Mouse (Mus musculus) left cerebral cortex, adult 2 months (tissue): ENCODE measurements around the gene Carhsp1. TPM values are rescaled to one million over a fixed set of nuclear protein-coding genes. Genes with fewer than 3 reads are reported as not detected.

Source experiments
- DNase-seq, 2 experiments: peaks; one replicate each; pipeline ENCODE4 v3.0.0; 2021 to 2022; ENCODE audit warnings: low spot score in 2 of 2, mixed read lengths in 1 of 2; ENCODE audit errors: extremely low spot score in 1 of 2
- H3K27ac ChIP-seq: fragments of 200-600 bp; 2 replicates; pipeline ENCODE4 v1.8.1; 2022
- H3K4me3 ChIP-seq: fragments of 200-600 bp; 2 replicates; pipeline ENCODE4 v1.8.1; 2022
- CTCF ChIP-seq: fragments of 200-600 bp; IDR thresholded peaks from 2 replicates; pipeline ENCODE4 v1.8.1; 2022; ENCODE audit warnings: antibody characterized with exemption, mild to moderate bottlenecking, moderate library complexity
- intact Hi-C: fragments of 180-260 bp; cut with DNase I; formaldehyde crosslinking; loops from one replicate; pipeline ENCODE4 v1.15.1; 2025
- total RNA-seq, 2 experiments: library from RNA; stranded (reverse); gene quantifications; 2 replicates each; pipeline ENCODE4 v1.2.3; 2021

Gene Carhsp1
- total RNA-seq, 2 experiments from 2014 or later, result 11.2 to 16.4 TPM

- TF ChIP-seq CTCF, result no peak
- Histone ChIP-seq H3K27ac (no peak overlapping the region), H3K4me3 (no peak overlapping the region)
- DNase-seq, result no peak
- intact Hi-C loops, result loop anchor here (2.0 to 10.0 kb wide), 2 partner anchors 147 to 181 kb away; partner anchors contain the start of gene 1810013L24Rik
These were observed 15.7 kb upstream of the Carhsp1 start for GRCm38 (mm10) chr16:8687559-8688112.

GRCm38 (mm10) chr16:8686871-8687535, 15.0 kb upstream of the Carhsp1 start:
- Histone ChIP-seq H3K27ac (no peak overlapping the region), H3K4me3 (no peak overlapping the region)
- intact Hi-C loops, result loop anchor here (1.0 to 10.0 kb wide), 3 partner anchors 82 to 182 kb away; partner anchors contain the start of gene 1810013L24Rik
- DNase-seq, result no peak
- TF ChIP-seq CTCF, result no peak

- intact Hi-C loops, result loop anchor here (1.0 to 10.0 kb wide), 3 partner anchors 83 to 183 kb away; partner anchors contain the start of gene 1810013L24Rik
- DNase-seq, result peak; percentile 69 to 79
- Histone ChIP-seq H3K27ac (no peak overlapping the region; the same call in 1 of the 2 replicates), H3K4me3 (no peak overlapping the region)
- TF ChIP-seq CTCF, result peak; percentile 98
These were observed 14.3 kb upstream of the Carhsp1 start for GRCm38 (mm10) chr16:8686121-8686870.

GRCm38 (mm10) chr16:8685087-8685486, 13.1 kb upstream of the Carhsp1 start:
- H3K4me3 ChIP-seq, result no peak overlapping the region
- H3K27ac ChIP-seq, result no peak overlapping the region
- intact Hi-C loops, result loop anchor here (10.0 kb wide), 1 partner anchor 150 kb away; the partner anchor contains the start of gene 1810013L24Rik
- no peak for DNase-seq
- TF ChIP-seq CTCF, result no peak

- Histone ChIP-seq H3K4me3 (no peak within 1 kb of the TSS), H3K27ac (no peak within 1 kb of the TSS)
- no peak for TF ChIP-seq CTCF
- no peak for DNase-seq
- intact Hi-C loops, result loop anchor here (10.0 kb wide), 1 partner anchor 154 kb away; the partner anchor contains the start of gene 1810013L24Rik
These were observed 8.5 kb upstream of the Carhsp1 start, which contains the start of gene Gm5767 for GRCm38 (mm10) chr16:8680470-8680869. TSS of gene Gm5767 (plus strand) at chr16:8680770.

- H3K27ac ChIP-seq, result no peak overlapping the region
- intact Hi-C loops, result loop anchor here (10.0 kb wide), 1 partner anchor 155 kb away; the partner anchor contains the start of gene 1810013L24Rik
- TF ChIP-seq CTCF, result no peak
- DNase-seq, result no peak
- no peak overlapping the region for H3K4me3 ChIP-seq
These were observed 7.8 kb upstream of the Carhsp1 start for GRCm38 (mm10) chr16:8679780-8680179.

GRCm38 (mm10) chr16:8678676-8679075, 6.7 kb upstream of the Carhsp1 start:
- Histone ChIP-seq H3K27ac (no peak overlapping the region), H3K4me3 (no peak overlapping the region)
- DNase-seq, result no peak
- intact Hi-C loops, result no loop called here
- TF ChIP-seq CTCF, result no peak

GRCm38 (mm10) chr16:8678035-8678434, 6.1 kb upstream of the Carhsp1 start:
- no peak overlapping the region for H3K27ac ChIP-seq
- TF ChIP-seq CTCF, result no peak
- DNase-seq, result no peak
- intact Hi-C loops, result no loop called here
- H3K4me3 ChIP-seq, result no peak overlapping the region

- intact Hi-C loops, result loop anchor here (2.0 kb wide), 1 partner anchor 270 kb away; no protein-coding TSS in a partner anchor
- no peak for DNase-seq
- peak; percentile 91 for TF ChIP-seq CTCF
These were observed 4.8 kb upstream of the Carhsp1 start for GRCm38 (mm10) chr16:8676800-8677199.

GRCm38 (mm10) chr16:8676228-8676627, 4.3 kb upstream of the Carhsp1 start:
- DNase-seq, result no peak
- no peak for TF ChIP-seq CTCF
- no peak overlapping the region for H3K27ac ChIP-seq
- no peak overlapping the region for H3K4me3 ChIP-seq
- intact Hi-C loops, result loop anchor here (2.0 kb wide), 1 partner anchor 269 kb away; no protein-coding TSS in a partner anchor

More at GRCm38 (mm10) chr16:8676800-8677199, 4.8 kb upstream of the Carhsp1 start:
- no peak overlapping the region for H3K4me3 ChIP-seq
- H3K27ac ChIP-seq, result no peak overlapping the region

GRCm38 (mm10) chr16:8675559-8675958, 3.6 kb upstream of the Carhsp1 start:
- Histone ChIP-seq H3K27ac (no peak overlapping the region), H3K4me3 (no peak overlapping the region)
- intact Hi-C loops, result no loop called here
- no peak for DNase-seq
- TF ChIP-seq CTCF, result no peak

GRCm38 (mm10) chr16:8674165-8674564, 2.2 kb upstream of the Carhsp1 start:
- no peak for DNase-seq
- Histone ChIP-seq H3K4me3 (no peak overlapping the region), H3K27ac (no peak overlapping the region)
- TF ChIP-seq CTCF, result peak; percentile 72
- intact Hi-C loops, result loop anchor here (1.0 kb wide), 1 partner anchor 180 kb away; no protein-coding TSS in a partner anchor
